12 mouse cellular contexts compared by ENCODE assay signal in genomic region chrX:136850300-136850699, GRCm38 (mm10). TPM values are rescaled to one million over a fixed set of nuclear protein-coding genes. Genes with fewer than 3 reads are reported as not detected.
DNase-seq lines count a peak whose midpoint lies in the region; ATAC-seq and TF ChIP-seq lines count a peak whose summit lies in the region.
"Had no signal": no experiment of that assay in that cellular context is flagged by ENCODE, and none has a peak within 500 bp of the region (broad histone marks: within the 10 kb centered on the region; RNA-seq: fewer than 3 reads in every experiment).

No protein-coding gene starts in this region.

- no peaks in the 10 kb centered on the region for H3K9me3 ChIP-seq in kidney, embryonic 15.5 days (replicated peaks)
- no peaks in the 10 kb centered on the region for H3K9me3 ChIP-seq in CH12.LX (replicated peaks; ENCODE audit: low read length)
- H3K9me3 ChIP-seq: limb, embryonic 15.5 days had no signal

- peak; percentile 40 to 59 for TF ChIP-seq CTCF in CH12.LX (conservative IDR thresholded peaks at IDR 0.05 in 1 of 2, IDR thresholded peaks at IDR 0.05 in 1 of 2; ENCODE audit: low read depth in 2 of 2, low read length in 2 of 2)

- H3K36me3 ChIP-seq in kidney, embryonic 15.5 days, result no peaks in the 10 kb centered on the region
- H3K36me3 ChIP-seq in CH12.LX (replicated peaks in 1 of 2; ENCODE audit: control insufficient read depth in 1 of 2, insufficient read depth in 1 of 2, low read length in 1 of 2), result no peaks in the 10 kb centered on the region
- H3K36me3 ChIP-seq: limb, embryonic 15.5 days had no signal

- in situ Hi-C loops in CH12.LX (cut with MboI; ENCODE audit: low pct_ligation_motif_present, low pct_unique_long_range_greater_than_20kb, low sequenced_read_pairs), result no loop called here

- ATAC-seq in kidney, embryonic 15.5 days (replicated peaks; ENCODE audit: low FRiP score), result no peak
- peak; percentile 58; the same call in 1 of the 2 replicates for ATAC-seq in common myeloid progenitor, adult 5-6 weeks (replicated peaks; ENCODE audit: low read depth, poor library complexity, severe bottlenecking)

- H3K27me3 ChIP-seq in kidney, embryonic 15.5 days, result no peaks in the 10 kb centered on the region; the same call in 1 of the 2 replicates
- H3K27me3 ChIP-seq in CH12.LX (replicated peaks), result no peaks in the 10 kb centered on the region

- peak; percentile 51 for TF ChIP-seq RAD21 in CH12.LX (IDR thresholded peaks at IDR 0.05; ENCODE audit: low read depth, low read length)

- no peak overlapping the region for H3K4me3 ChIP-seq in kidney, embryonic 15.5 days (replicated peaks)
- no peak overlapping the region for H3K4me3 ChIP-seq in CH12.LX (replicated peaks in 1 of 3; ENCODE audit: low read depth in 2 of 3, low read length in 2 of 3, poor library complexity in 1 of 3)
- H3K4me3 ChIP-seq: limb, embryonic 15.5 days had no signal

- no peaks in the 10 kb centered on the region for H3K79me2 ChIP-seq in CH12.LX (replicated peaks; ENCODE audit: control insufficient read depth, extremely low read depth, insufficient read depth, poor library complexity, severe bottlenecking)

- no peak for TF ChIP-seq POLR2A in CH12.LX (IDR thresholded peaks at IDR 0.05; ENCODE audit: low read depth, low read length)

- WGBS in kidney, embryonic 15.5 days, result 37% methylated on average over 3 of the region's 3 CpGs

- dilution Hi-C loops in CH12.LX (cut with MboI; ENCODE audit: extremely low pct_ligation_motif_present, extremely low pct_unique_long_range_greater_than_20kb, low sequenced_read_pairs), result no loop called here

- no peak overlapping the region for H3K4me2 ChIP-seq in kidney, embryonic 15.5 days
- no peak overlapping the region for H3K4me2 ChIP-seq in CH12.LX (ENCODE audit: insufficient read depth, low read depth, poor library complexity, severe bottlenecking)
- H3K4me2 ChIP-seq: limb, embryonic 15.5 days had no signal

- no peaks in the 10 kb centered on the region for H3K4me1 ChIP-seq in kidney, embryonic 15.5 days
- no peaks in the 10 kb centered on the region for H3K4me1 ChIP-seq in CH12.LX (ENCODE audit: control insufficient read depth in 1 of 2, insufficient read depth in 2 of 2)
- H3K4me1 ChIP-seq: limb, embryonic 15.5 days had no signal

- H3K27ac ChIP-seq in kidney, embryonic 15.5 days, result no peak overlapping the region
- H3K27ac ChIP-seq in CH12.LX (ENCODE audit: insufficient read depth, low read depth), result no peak overlapping the region
- H3K27ac ChIP-seq: limb, embryonic 15.5 days had no signal

- H3K9ac ChIP-seq in kidney, embryonic 15.5 days, result no peak overlapping the region
- no peak overlapping the region for H3K9ac ChIP-seq in CH12.LX (ENCODE audit: insufficient read depth, low read depth)
- H3K9ac ChIP-seq: limb, embryonic 15.5 days had no signal

- peak; percentile 5 for DNase-seq in kidney, adult 9 months
- DNase-seq in 416B (ENCODE audit: low read depth), result peak; percentile 53
- peak; percentile 22 for DNase-seq in CH12.LX (ENCODE audit: extremely low read depth)
- DNase-seq in frontal cortex, postnatal 25 days (ENCODE audit: low spot score in 2 of 2), result no peak
- no peak for DNase-seq in cerebellum, adult 18-20 months
- DNase-seq: heart, postnatal 14 days; kidney, adult 2 months; thymus, postnatal 36 days had no signal

- no peak for TF ChIP-seq EP300 in CH12.LX (IDR thresholded peaks at IDR 0.05; ENCODE audit: low read length)

TF ChIP-seq in CH12.LX, 34 proteins besides CTCF, POLR2A, EP300 and RAD21:
- TF ChIP-seq SMC3 (IDR thresholded peaks at IDR 0.05; ENCODE audit: low read depth, low read length) (peak; percentile 28; the same call in 1 of the 2 replicates), E2F4 (IDR thresholded peaks at IDR 0.05; ENCODE audit: insufficient replicate concordance, low read depth, low read length) (no peak)

RNA-seq across cellular contexts. Expression of gene Rab9b, which starts 18.3 kb away (rescaled TPM):
- polyA plus RNA-seq in kidney, embryonic 15.5 days (2015; fragmentation: Nextera tagmentation; extraction: Ambion mirVana), result 0.19 and 0.25 TPM in 2 replicates
- 0.04 TPM in 2 replicates for total RNA-seq in CH12.LX (2012; rRNA removed)
- not detected in 2 replicates for total RNA-seq in CH12.LX (2014; rRNA removed)
- not detected in 2 replicates for polyA plus RNA-seq in CH12.LX (2012; ENCODE audit: insufficient read length, low read depth)
- not detected in 2 replicates for total RNA-seq in common myeloid progenitor, adult 5-6 weeks (2017)
- total RNA-seq: monocyte, adult 5-6 weeks had no signal
- polyA plus RNA-seq: kidney, adult 2 months had no signal

RNA-seq across cellular contexts. Expression of gene Plp1, which starts 27.8 kb away (rescaled TPM):
- polyA plus RNA-seq in kidney, embryonic 15.5 days (2015; fragmentation: Nextera tagmentation; extraction: Ambion mirVana), result 3.4 and 4.7 TPM in 2 replicates
- total RNA-seq in CH12.LX (2012; rRNA removed) (0.76 and 1.2 TPM in 2 replicates), CH12.LX (2014; rRNA removed) (1.4 and 1.7 TPM in 2 replicates)
- polyA plus RNA-seq in CH12.LX (2012; ENCODE audit: insufficient read length, low read depth), result 1.3 and 1.5 TPM in 2 replicates
- 0.53 and 0.69 TPM in 2 replicates for total RNA-seq in common myeloid progenitor, adult 5-6 weeks (2017)

Comparison
In these comparisons a context has a peak if more than half of its experiments do, and no peak if none do; other contexts are left out.
1. DNase-seq: peak in kidney, adult 9 months (single experiment), 416B (single experiment) and CH12.LX (single experiment); none in frontal cortex, postnatal 25 days (0 of 2) and cerebellum, adult 18-20 months (0 of 2).